Mouse (Mus musculus): ENCODE measurements around the gene Ocln. TPM values are rescaled to one million over a fixed set of nuclear protein-coding genes. Genes with fewer than 3 reads are reported as not detected.

Gene Ocln
- 0.33 and 0.43 TPM in 2 replicates for polyA plus RNA-seq (2015; fragmentation: Nextera tagmentation; extraction: Ambion mirVana)

GRCm38 (mm10) chr13:100552369-100553041 is at the start of gene Ocln:
Gene Ocln, minus strand, starts transcription at chr13:100552718.

GRCm38 (mm10) chr13:100492061-100492787 is 60.3 kb downstream of the Ocln start, which contains the start of gene Gtf2h2:
Gene Gtf2h2, minus strand, starts transcription at chr13:100492579.

GRCm38 (mm10) chr13:100452415-100453127 is 99.9 kb downstream of the Ocln start, which contains the start of gene Naip1:
Gene Naip1, minus strand, starts transcription at chr13:100452869.

Other genes with a start within 250 kb of the Ocln start
- gene Naip6, start 235.0 kb downstream of the Ocln start, polyA plus RNA-seq (2015; fragmentation: Nextera tagmentation; extraction: Ambion mirVana), result 0.04 and 0.10 TPM in 2 replicates
- gene Naip1, start 99.8 kb downstream of the Ocln start, polyA plus RNA-seq (2015; fragmentation: Nextera tagmentation; extraction: Ambion mirVana), result not detected in 2 replicates
- gene Gtf2h2, start 60.1 kb downstream of the Ocln start, polyA plus RNA-seq (2015; fragmentation: Nextera tagmentation; extraction: Ambion mirVana), result 30.5 and 35.4 TPM in 2 replicates
- 3.9 and 4.5 TPM in 2 replicates for gene Marveld2, start 64.3 kb upstream of the Ocln start, polyA plus RNA-seq (2015; fragmentation: Nextera tagmentation; extraction: Ambion mirVana)
- gene Ak6, start 98.3 kb upstream of the Ocln start, polyA plus RNA-seq (2015; fragmentation: Nextera tagmentation; extraction: Ambion mirVana), result 142 and 150 TPM in 2 replicates
- 14.4 and 14.9 TPM in 2 replicates for gene Rad17, start 98.3 kb upstream of the Ocln start, polyA plus RNA-seq (2015; fragmentation: Nextera tagmentation; extraction: Ambion mirVana)
- 6.9 and 10.4 TPM in 2 replicates for gene Taf9, start 98.9 kb upstream of the Ocln start, polyA plus RNA-seq (2015; fragmentation: Nextera tagmentation; extraction: Ambion mirVana)
- gene Ccdc125, start 117.0 kb upstream of the Ocln start, polyA plus RNA-seq (2015; fragmentation: Nextera tagmentation; extraction: Ambion mirVana), result 1.4 and 1.8 TPM in 2 replicates
- gene Cdk7, start 178.2 kb upstream of the Ocln start, polyA plus RNA-seq (2015; fragmentation: Nextera tagmentation; extraction: Ambion mirVana), result 46.7 and 50.0 TPM in 2 replicates
- 248 and 282 TPM in 2 replicates for gene Mrps36, start 191.9 kb upstream of the Ocln start, polyA plus RNA-seq (2015; fragmentation: Nextera tagmentation; extraction: Ambion mirVana)
- 6.2 and 6.7 TPM in 2 replicates for gene Cenph, start 223.2 kb upstream of the Ocln start, polyA plus RNA-seq (2015; fragmentation: Nextera tagmentation; extraction: Ambion mirVana)
- 31.4 and 34.7 TPM in 2 replicates for gene Ccnb1, start 233.9 kb upstream of the Ocln start, polyA plus RNA-seq (2015; fragmentation: Nextera tagmentation; extraction: Ambion mirVana)